Mouse (Mus musculus) heart, embryonic 12.5 days (tissue): ENCODE measurements around the gene Nutf2. TPM values are rescaled to one million over a fixed set of nuclear protein-coding genes. Genes with fewer than 3 reads are reported as not detected.

Experiments used
- ATAC-seq: fragments of 200-750 bp; cut with Nextera tagmentation; 2 replicates; pipeline ENCODE4 v1.8.0; 2017; ENCODE audit warnings: moderate TSS enrichment, moderate library complexity; ENCODE audit not compliant: insufficient number of reproducible peaks, low FRiP score
- H3K27ac ChIP-seq: fragments of 300-500 bp; sonication (generic); 2 replicates; pipeline ENCODE4 v1.5.1; 2016; ENCODE audit warnings: mild to moderate bottlenecking, moderate library complexity; ENCODE audit not compliant: poor library complexity, severe bottlenecking
- H3K27me3 ChIP-seq: fragments of 300-500 bp; sonication (generic); replicated peaks from 2 replicates; pipeline ENCODE4 v1.6.1; 2016; ENCODE audit warnings: mild to moderate bottlenecking, moderate library complexity
- H3K36me3 ChIP-seq: fragments of 300-500 bp; sonication (generic); 2 replicates; pipeline ENCODE4 v1.6.1; 2016; ENCODE audit warnings: mild to moderate bottlenecking, moderate library complexity
- H3K4me1 ChIP-seq: fragments of 300-500 bp; sonication (generic); replicated peaks from 2 replicates; pipeline ENCODE4 v1.6.1; 2016; ENCODE audit warnings: mild to moderate bottlenecking
- H3K4me2 ChIP-seq: fragments of 300-500 bp; sonication (generic); 2 replicates; pipeline ENCODE4 v1.6.1; 2016; ENCODE audit warnings: mild to moderate bottlenecking, moderate library complexity
- H3K4me3 ChIP-seq: fragments of 300-500 bp; sonication (generic); 2 replicates; pipeline ENCODE4 v1.5.1; 2016; ENCODE audit warnings: mild to moderate bottlenecking
- H3K9ac ChIP-seq: fragments of 300-500 bp; sonication (generic); 2 replicates; pipeline ENCODE4 v1.6.1; 2016; ENCODE audit warnings: mild to moderate bottlenecking, moderate library complexity
- H3K9me3 ChIP-seq: fragments of 300-500 bp; sonication (generic); replicated peaks from 2 replicates; pipeline ENCODE4 v1.6.1; 2016; ENCODE audit warnings: mild to moderate bottlenecking, moderate library complexity
- WGBS: fragments of 180-500 bp; shearing (Covaris S2); methylation state at CpG from one replicate; pipeline ENCODE4 v1.1.7; 2016; 5-methylcytosine and 5-hydroxymethylcytosine counted together
- polyA plus RNA-seq: library from polyadenylated mRNA; unstranded; fragments of >200 nt; fragmentation: Nextera tagmentation; extraction: Ambion mirVana; gene quantifications from 2 replicates; pipeline ENCODE4 v1.2.1, GENCODE M21; 2016

Gene Nutf2
- polyA plus RNA-seq, 1 experiment from 2014 or later: 224 TPM

DNA sequence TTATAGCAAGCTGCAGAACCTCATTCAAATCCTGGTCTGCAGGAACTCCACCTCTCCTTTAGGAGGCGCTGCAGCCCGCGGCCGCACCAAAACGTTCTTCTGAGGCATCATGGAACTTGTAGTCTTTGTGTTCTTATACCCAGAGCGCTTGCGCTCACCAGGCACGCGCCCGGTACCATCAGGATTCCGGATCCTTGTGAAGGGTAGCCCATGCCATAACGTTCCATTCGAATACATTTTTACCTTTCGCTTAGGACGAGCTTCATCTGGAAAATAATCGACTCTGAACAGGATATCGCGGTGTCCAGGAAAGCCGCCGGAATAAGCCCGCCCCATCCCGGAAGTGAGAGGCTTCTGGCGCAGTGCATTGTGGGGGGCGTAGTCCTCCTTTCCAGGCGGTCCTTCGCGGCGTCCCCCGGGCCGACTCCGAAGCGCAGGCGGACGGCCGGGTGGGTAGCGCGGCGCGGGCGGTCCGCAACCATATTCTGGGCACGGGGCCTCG, 5.6 kb upstream of the Nutf2 start, which contains the start of gene Thap11:
Gene Thap11, plus strand, starts transcription at position 418 of the 502 bp plus-strand sequence.
- peaks cover 14% of the 10 kb centered on the region; the same call in 1 of the 2 replicates for H3K36me3 ChIP-seq
- H3K9ac ChIP-seq: peak within 1 kb of the TSS; percentile 92
- H3K27me3 ChIP-seq: no peaks in the 10 kb centered on the region
- H3K27ac ChIP-seq: peak within 1 kb of the TSS; percentile 81
- no peaks in the 10 kb centered on the region for H3K9me3 ChIP-seq
- peaks cover 39% of the 10 kb centered on the region for H3K4me1 ChIP-seq
- under 1% methylated on average over 43 of the region's 43 CpGs for WGBS
- H3K4me2 ChIP-seq: peak within 1 kb of the TSS; percentile 97
- H3K4me3 ChIP-seq: peak within 1 kb of the TSS; percentile 84
- peak; percentile 92 for ATAC-seq

GRCm38 (mm10) chr8:105855248-105856167, 4.9 kb upstream of the Nutf2 start:
- Histone ChIP-seq H3K4me3 (peak overlapping the region; percentile 84), H3K27ac (peak overlapping the region; percentile 81), H3K9ac (peak overlapping the region; percentile 92), H3K27me3 (no peaks in the 10 kb centered on the region), H3K4me2 (peak overlapping the region; percentile 97), H3K9me3 (no peaks in the 10 kb centered on the region), H3K4me1 (peaks cover 38% of the 10 kb centered on the region), H3K36me3 (peaks cover 12% of the 10 kb centered on the region; the same call in 1 of the 2 replicates)
- ATAC-seq: peak; percentile 53
- under 1% methylated on average over 71 of the region's 71 CpGs for WGBS

GRCm38 (mm10) chr8:105856168-105856835, 4.1 kb upstream of the Nutf2 start:
- Histone ChIP-seq H3K36me3 (peaks cover 12% of the 10 kb centered on the region; the same call in 1 of the 2 replicates), H3K9ac (peak overlapping the region; percentile 92), H3K4me3 (peak overlapping the region; percentile 84), H3K4me1 (peaks cover 34% of the 10 kb centered on the region), H3K27ac (peak overlapping the region; percentile 81; the same call in 1 of the 2 replicates), H3K9me3 (no peaks in the 10 kb centered on the region), H3K4me2 (peak overlapping the region; percentile 97), H3K27me3 (no peaks in the 10 kb centered on the region)
- no peak for ATAC-seq
- 10% methylated on average over 15 of the region's 15 CpGs for WGBS

- H3K9me3 ChIP-seq: no peaks in the 10 kb centered on the region
- ATAC-seq: no peak
- H3K27me3 ChIP-seq: no peaks in the 10 kb centered on the region
- H3K4me1 ChIP-seq: peaks cover 52% of the 10 kb centered on the region
- 81% methylated on average over 5 of the region's 5 CpGs for WGBS
- no peak overlapping the region for H3K4me2 ChIP-seq
- H3K4me3 ChIP-seq: no peak overlapping the region
- H3K9ac ChIP-seq: no peak overlapping the region
- peaks cover 14% of the 10 kb centered on the region; the same call in 1 of the 2 replicates for H3K36me3 ChIP-seq
- no peak overlapping the region for H3K27ac ChIP-seq
These were observed 1.9 kb upstream of the Nutf2 start for GRCm38 (mm10) chr8:105858495-105858894.

- Histone ChIP-seq H3K27me3 (no peaks in the 10 kb centered on the region), H3K9ac (0 out of 2 replicates have a peak overlapping the region, but pooled peaks have one; percentile 43), H3K9me3 (no peaks in the 10 kb centered on the region), H3K27ac (peak overlapping the region; percentile 95), H3K4me2 (peak overlapping the region; percentile 68), H3K36me3 (peaks cover 15% of the 10 kb centered on the region; the same call in 1 of the 2 replicates), H3K4me3 (no peak overlapping the region), H3K4me1 (peaks cover 58% of the 10 kb centered on the region)
- 49% methylated on average over 5 of the region's 5 CpGs for WGBS
- no peak for ATAC-seq
These were observed 1.1 kb upstream of the Nutf2 start for GRCm38 (mm10) chr8:105859314-105859713.

DNA sequence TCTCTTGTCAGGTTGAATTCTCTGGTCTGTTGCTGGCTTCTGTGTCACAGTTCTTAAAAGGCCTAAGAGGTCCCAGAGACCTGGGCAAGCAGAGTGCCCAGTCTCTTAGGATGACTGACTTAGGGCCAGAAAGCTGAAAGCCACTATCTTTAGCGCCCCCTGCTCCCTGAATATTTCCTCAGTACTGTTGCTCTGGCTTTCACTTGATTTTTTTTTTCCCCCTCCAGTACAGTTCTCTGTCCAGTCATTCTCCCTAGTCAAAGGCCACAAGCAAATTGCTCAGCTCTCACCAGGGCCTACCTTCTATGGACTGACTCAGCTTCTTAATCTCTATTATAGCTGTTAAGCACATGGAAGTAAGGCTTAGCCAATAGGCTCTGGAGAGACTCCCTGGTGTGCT, 1.6 kb downstream of the Nutf2 start:
- WGBS: 6% methylated on average over 1 of the region's 1 CpGs
- H3K9me3 ChIP-seq: no peaks in the 10 kb centered on the region
- peak overlapping the region; percentile 97 for H3K4me3 ChIP-seq
- H3K27ac ChIP-seq: peak overlapping the region; percentile 7; the same call in 1 of the 2 replicates
- H3K4me1 ChIP-seq: peaks cover 50% of the 10 kb centered on the region
- H3K27me3 ChIP-seq: no peaks in the 10 kb centered on the region
- peak overlapping the region; percentile 88 for H3K4me2 ChIP-seq
- peaks cover 35% of the 10 kb centered on the region for H3K36me3 ChIP-seq
- H3K9ac ChIP-seq: peak overlapping the region; percentile 97
- no peak for ATAC-seq

DNA sequence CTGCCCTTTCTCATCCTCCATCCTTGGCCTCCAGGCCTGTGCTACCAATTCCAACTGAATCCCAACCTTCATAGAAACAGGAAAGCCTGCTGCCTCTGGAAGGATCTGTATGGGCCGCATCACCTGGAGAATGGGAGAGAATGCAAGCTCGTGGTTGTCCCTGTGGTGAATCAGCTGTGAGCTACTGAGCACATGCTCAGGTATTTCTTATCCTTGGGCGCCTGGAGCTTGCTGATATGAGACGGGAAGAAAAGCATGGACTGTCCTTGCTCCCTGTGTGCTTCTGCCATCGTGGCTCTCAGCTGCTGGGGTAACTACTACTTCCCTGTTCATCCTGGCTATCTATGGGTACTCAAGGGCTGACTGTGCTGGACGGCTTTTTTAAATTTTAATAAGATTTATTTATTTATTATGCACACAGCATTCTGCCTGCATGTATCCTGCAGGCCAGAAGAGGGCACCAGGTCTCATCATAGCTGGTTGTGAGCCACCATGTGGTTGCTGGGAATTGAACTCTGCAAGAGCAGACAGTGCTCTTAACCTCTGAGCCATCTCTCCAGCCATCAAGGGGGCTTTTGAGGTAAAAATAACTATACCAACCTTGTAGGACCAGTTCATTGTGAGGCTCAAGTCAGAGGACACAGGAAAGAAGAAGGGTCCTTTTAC, 6.1 kb downstream of the Nutf2 start:
- no peaks in the 10 kb centered on the region for H3K27me3 ChIP-seq
- 73% methylated on average over 6 of the region's 6 CpGs for WGBS
- peaks cover 63% of the 10 kb centered on the region for H3K36me3 ChIP-seq
- H3K4me2 ChIP-seq: no peak overlapping the region
- H3K4me1 ChIP-seq: peaks cover 38% of the 10 kb centered on the region
- no peak overlapping the region for H3K9ac ChIP-seq
- no peak overlapping the region for H3K27ac ChIP-seq
- H3K4me3 ChIP-seq: no peak overlapping the region
- ATAC-seq: no peak
- H3K9me3 ChIP-seq: no peaks in the 10 kb centered on the region

DNA sequence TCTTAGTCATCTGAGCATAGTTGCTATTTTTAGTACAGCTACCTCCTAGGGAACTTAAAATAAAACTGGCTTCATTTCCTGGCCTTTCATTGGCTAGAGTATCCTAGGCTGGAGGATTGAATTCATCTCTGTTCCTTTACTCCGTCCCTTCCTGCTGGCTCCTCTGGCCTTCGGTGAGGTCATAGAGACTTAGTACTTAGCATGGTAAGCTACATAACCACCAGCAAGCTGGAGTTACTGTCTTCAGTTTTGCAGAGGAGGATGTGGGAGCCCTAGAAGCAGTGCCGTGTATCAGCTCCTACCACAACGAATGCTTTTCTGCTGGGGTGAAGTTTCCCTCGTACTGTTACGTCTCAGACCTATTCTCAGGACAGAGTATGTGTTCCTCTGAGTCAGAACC, 13.9 kb downstream of the Nutf2 start:
- peak overlapping the region; percentile 82 for H3K27ac ChIP-seq
- WGBS: 57% methylated on average over 6 of the region's 6 CpGs
- peak overlapping the region; percentile 40; the same call in 1 of the 2 replicates for H3K9ac ChIP-seq
- no peak for ATAC-seq
- no peaks in the 10 kb centered on the region for H3K9me3 ChIP-seq
- peak overlapping the region; percentile 40 for H3K4me2 ChIP-seq
- no peak overlapping the region for H3K4me3 ChIP-seq
- peaks cover 30% of the 10 kb centered on the region for H3K4me1 ChIP-seq
- H3K27me3 ChIP-seq: no peaks in the 10 kb centered on the region
- peaks cover 79% of the 10 kb centered on the region for H3K36me3 ChIP-seq

DNA sequence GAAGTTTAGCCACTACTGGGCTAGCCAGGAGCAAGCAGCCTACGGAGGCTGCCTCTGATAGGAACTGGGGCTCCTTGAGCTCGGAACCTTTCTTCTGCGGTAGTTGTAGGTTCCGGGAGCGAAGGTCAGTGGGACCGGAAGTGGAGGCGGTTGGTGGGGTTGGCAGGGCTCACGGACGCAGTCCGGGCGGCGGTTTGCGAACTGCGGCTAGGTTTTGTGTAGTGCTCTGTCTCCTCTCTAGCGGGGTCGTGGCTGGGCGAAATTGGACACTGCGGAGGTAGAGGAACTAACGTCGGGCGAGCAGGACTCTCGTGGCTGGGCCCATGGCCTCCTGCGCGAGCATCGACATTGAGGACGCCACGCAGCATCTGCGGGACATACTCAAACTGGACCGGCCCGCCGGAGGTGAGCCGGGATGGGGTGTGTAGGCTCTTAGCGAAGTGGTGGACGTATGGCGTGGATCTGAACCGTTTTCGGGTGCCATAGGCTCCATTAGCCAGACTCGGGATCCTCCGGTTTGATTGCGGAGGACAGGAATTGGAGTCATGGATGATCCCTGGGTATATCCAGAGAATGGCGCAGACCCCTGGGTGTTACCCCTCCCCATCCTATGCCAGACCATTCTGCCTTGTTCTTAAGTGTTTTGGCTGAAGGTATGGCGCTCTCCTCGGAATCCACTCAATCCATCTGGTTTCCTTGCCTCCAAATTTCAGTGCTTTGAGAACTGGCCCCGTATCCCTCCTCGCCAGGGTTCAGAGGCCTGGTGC, 20.6 kb downstream of the Nutf2 start, which contains the start of gene Edc4:
Gene Edc4, plus strand, starts transcription at position 128 of the 767 bp plus-strand sequence.
- peak within 1 kb of the TSS; percentile 95 for H3K4me3 ChIP-seq
- no peaks in the 10 kb centered on the region for H3K9me3 ChIP-seq
- WGBS: under 1% methylated on average over 45 of the region's 45 CpGs
- peaks cover 56% of the 10 kb centered on the region for H3K36me3 ChIP-seq
- H3K27me3 ChIP-seq: no peaks in the 10 kb centered on the region
- H3K4me2 ChIP-seq: peak within 1 kb of the TSS; percentile 97
- H3K4me1 ChIP-seq: peaks cover 26% of the 10 kb centered on the region
- peak within 1 kb of the TSS; percentile 56; the same call in 1 of the 2 replicates for H3K27ac ChIP-seq
- peak; percentile 81 for ATAC-seq
- H3K9ac ChIP-seq: peak within 1 kb of the TSS; percentile 94
